Mouse (Mus musculus): ENCODE measurements at regions not wholly inside any gene's neighbourhood (a gene's known extent, or its start where the extent isn't known, plus 50 kb on each side); places are given as distances from the start of the nearest gene placed in this dataset.

GRCm38 (mm10) chr11:7010858-7011257, 52.4 kb upstream of the Adcy1 start:
- in situ Hi-C loops (cut with MboI, MseI) = no loop called here

DNA sequence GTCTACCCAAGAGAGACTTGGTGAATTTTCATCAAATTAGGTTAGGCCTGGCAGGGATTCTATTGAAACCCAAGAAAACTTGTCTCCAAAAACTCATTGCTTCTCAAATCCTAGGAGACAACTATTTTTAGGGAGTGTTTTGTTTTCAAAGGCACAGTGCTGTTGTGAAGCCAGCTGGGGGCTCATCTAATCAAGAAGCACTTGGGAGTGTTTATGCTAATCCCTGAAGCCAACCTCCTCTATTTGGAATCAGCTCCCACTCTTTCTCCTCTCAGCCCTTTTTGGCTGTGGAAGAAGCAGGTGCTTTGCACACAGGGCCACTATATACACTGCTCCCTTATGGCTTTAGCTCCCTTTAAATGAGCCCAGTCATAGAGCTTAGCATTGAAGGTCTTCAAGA, 64.0 kb upstream of the Adcy1 start:
- in situ Hi-C loops (cut with MboI, MseI) = no loop called here

- in situ Hi-C loops (cut with MboI, MseI) = no loop called here
Observed at GRCm38 (mm10) chr11:6998810-6999209, 64.5 kb upstream of the Adcy1 start.

DNA sequence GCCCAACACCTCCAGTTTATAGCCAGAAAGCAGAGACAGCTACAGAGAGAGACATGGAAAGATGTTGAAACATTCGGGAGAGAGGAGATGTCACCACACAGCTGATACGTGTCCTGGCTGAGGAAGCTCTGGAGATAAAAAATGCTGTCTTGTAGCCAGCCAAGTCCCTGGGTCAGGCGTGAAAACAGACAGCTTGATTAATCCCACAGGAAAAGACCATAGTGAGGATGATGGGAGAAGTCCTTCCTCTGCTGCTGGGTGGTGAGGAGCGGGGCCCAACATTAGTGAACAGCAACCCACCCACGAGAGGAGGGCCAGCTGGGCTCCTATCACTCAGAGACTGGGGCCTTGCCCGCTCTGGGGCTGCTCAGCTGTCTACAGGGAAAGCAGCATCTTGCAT, 65.8 kb upstream of the Adcy1 start:
- in situ Hi-C loops (cut with MboI, MseI) = no loop called here

- in situ Hi-C loops (cut with MboI, MseI) = no loop called here
Observed at GRCm38 (mm10) chr11:6993731-6994130, 69.6 kb upstream of the Adcy1 start.

GRCm38 (mm10) chr11:6991626-6992025, 71.7 kb upstream of the Adcy1 start:
- in situ Hi-C loops (cut with MboI, MseI) = no loop called here

GRCm38 (mm10) chr11:6990711-6991110, 72.6 kb upstream of the Adcy1 start:
- in situ Hi-C loops (cut with MboI, MseI) = no loop called here

- in situ Hi-C loops (cut with MboI, MseI) = loop anchor here (10.0 kb wide), 1 partner anchor 314 kb away; no protein-coding TSS in a partner anchor
Observed at GRCm38 (mm10) chr11:6988884-6989824, 74.1 kb upstream of the Adcy1 start.

- in situ Hi-C loops (cut with MboI, MseI) = loop anchor here (10.0 kb wide), 1 partner anchor 313 kb away; no protein-coding TSS in a partner anchor
Observed at GRCm38 (mm10) chr11:6987995-6988394, 75.3 kb upstream of the Adcy1 start.

DNA sequence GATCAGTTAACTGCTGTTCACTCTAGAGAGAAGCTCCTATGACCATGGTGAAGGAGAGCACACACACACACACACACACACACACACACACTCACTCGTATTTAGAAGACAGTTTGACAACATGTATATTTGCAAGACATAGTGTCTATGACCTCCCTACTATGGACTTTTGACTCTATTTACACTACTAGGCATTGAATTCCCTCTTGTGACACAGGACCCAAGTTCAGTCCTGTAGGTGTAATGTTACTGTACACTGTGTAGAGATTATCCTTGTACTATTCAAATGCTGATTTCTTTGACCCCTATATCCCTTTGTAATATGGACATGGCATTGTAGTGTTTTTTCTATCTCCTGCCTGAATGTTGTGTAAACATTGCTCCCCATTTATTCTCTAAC, 76.2 kb upstream of the Adcy1 start:
- in situ Hi-C loops (cut with MboI, MseI) = loop anchor here (10.0 kb wide), 1 partner anchor 312 kb away; no protein-coding TSS in a partner anchor

GRCm38 (mm10) chr11:6982076-6982475, 81.2 kb upstream of the Adcy1 start:
- in situ Hi-C loops (cut with MboI, MseI) = loop anchor here (10.0 kb wide), 1 partner anchor 307 kb away; no protein-coding TSS in a partner anchor

DNA sequence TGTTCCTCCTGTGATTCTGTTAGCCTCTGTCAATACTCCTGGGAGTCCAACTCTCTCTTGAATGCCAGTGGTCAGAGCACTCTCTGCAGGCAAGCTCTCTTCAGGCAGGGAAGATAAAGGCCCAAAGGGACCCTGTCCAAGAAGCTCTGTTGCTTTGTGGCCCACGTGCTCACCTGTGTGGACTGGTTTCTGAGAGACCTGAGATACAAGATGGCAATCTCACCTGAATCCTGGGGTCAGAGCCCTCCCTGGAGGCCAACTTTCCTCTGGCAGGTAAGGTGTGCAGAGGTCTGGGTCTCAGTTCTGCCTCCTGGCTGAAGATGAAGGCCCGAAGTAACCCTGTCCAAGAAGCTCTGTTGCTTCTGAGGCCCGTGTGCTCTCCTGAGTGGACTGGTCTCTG, 83.6 kb upstream of the Adcy1 start:
- in situ Hi-C loops (cut with MboI, MseI) = loop anchor here (10.0 kb wide), 1 partner anchor 305 kb away; no protein-coding TSS in a partner anchor

DNA sequence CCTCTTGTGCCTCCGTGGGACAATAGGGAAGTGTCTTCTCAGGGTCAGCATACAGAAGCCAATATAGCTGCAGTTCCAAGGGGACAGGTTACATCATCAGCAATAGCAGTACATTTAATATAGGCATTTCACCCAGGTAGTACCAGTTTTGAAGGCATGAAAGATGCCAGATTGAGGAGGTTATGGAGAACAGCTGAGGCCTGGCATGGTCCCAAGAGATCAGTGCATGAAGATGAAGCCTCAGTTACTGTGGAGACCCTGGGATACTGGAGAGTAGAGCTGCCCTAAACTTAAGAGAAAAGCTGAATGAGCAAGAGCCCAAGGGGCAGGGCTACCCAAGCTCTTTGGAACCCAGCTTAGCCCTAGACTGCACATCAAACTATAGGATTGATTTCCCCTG, 94.1 kb upstream of the Adcy1 start:
- in situ Hi-C loops (cut with MboI, MseI) = no loop called here

DNA sequence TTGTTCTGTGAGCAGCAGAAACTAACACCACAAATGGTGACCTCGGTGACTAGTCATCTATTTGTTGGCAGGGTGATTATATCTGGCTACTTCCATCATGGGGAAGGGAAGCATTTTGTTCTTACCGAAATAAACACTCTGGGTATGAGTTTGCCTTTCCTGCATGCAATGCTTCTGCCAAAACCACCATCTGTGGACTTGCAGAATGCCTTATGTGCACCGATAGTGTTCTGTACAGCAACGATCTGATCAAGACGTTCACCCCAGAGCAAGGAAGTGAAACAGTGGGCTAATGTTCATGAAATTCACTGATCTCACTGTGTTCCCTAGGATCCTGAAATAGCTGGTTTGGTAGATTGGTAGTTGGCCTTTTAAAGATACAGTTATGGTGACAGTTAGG, 96.3 kb upstream of the Adcy1 start:
- in situ Hi-C loops (cut with MboI, MseI) = no loop called here

GRCm38 (mm10) chr11:6964524-6964923, 98.8 kb upstream of the Adcy1 start:
- in situ Hi-C loops (cut with MboI, MseI) = no loop called here

DNA sequence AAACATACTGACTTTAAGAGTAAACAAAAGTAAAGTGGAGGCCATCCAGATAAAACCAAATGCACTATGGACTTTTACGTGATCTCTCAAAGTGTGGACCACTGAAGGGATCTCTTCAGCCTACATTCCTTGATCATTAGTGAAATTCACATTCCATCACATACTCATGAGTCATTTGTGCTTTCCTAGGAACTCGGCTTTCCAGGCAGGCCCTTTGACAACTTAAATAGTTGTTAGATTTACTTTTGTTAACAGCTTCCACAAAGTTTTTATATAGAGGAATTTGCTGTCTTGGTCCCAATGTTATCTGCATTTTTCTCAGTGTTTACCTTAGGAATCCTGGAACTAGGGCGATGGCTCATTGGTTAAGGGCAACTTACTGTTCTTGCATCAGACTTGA, 99.7 kb upstream of the Adcy1 start:
- in situ Hi-C loops (cut with MboI, MseI) = no loop called here

DNA sequence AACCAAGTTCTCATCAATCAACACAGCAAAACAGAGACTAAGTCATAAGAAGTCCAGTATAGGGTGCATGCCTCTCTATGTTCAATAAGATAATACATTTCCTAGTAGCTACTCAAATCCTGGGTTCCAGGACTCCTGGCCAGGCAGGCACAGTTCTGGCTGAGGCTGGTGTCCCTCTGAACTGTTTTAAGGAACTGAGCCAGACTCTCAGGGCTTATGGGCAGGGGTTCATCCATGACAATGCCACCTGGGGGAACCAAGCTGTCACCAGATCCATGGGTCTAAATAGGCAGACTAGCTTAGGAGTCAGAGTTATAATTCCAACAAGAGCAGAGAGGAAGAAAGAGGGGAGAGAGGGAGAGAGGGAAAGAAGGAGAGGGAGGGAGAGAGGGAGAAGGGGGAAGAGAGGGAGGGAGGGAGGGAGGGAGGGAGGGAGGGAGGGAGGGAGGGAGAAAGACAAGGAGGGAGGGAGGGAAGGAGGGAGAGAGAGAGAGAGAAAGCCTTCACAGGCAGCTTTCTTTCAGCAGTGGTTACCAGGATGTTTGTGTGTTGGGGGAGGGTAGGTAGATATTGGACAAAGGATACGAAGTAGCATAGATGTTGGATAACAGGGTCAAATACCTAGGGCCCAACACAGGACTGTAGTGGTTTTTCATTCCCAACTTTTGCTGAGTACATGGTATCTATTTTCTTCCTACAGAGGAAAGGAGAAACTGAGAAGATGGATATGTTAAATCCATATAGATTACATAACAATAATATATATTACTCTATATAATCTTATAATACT, 100.3 kb upstream of the Adcy1 start:
- in situ Hi-C loops (cut with MboI, MseI) = no loop called here

DNA sequence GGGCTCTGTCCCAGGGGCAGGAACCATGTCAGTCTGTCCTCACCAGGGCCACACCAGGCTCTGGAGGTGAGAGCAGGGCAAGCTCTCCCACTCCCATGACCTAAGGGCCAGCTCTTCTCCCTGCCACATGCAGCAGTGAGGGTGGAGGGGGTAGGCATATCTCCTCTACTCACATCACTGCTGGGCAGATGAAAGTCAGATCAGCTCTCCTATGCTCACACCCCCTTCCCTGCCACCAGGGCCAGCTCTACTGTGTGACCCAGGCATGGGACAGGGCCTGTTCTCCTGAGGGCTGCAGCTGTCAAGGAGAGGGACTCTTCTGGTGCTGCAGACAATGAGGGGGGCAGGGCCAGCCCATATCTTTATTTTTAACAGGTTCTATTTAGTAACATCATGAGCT, 101.0 kb upstream of the Adcy1 start:
- in situ Hi-C loops (cut with MboI, MseI) = no loop called here

GRCm38 (mm10) chr11:6952787-6953186, 110.5 kb upstream of the Adcy1 start:
- in situ Hi-C loops (cut with MboI, MseI) = no loop called here

GRCm38 (mm10) chr11:6951361-6951760, 111.9 kb upstream of the Adcy1 start:
- in situ Hi-C loops (cut with MboI, MseI) = no loop called here

DNA sequence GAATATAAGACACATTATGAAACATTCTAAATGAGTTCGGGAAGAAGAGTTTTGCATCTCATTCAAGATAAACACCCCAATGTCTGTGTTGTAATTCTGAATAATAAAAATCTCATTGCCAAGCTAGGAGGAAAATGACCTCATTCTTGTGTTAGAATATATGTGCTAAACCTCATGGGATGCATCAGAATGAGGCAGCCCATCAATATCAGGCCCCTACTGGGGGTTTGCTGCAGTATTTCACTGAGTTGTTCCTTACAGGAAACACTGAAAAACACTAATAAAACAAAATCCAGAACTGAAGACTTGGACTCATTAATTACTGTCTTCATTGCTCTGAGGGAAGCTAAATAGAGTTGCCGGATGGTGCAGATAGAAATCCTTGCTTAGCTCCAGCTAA, 111.6 kb upstream of the Gm11983 start:
- in situ Hi-C loops (cut with MboI, MseI) = no loop called here

DNA sequence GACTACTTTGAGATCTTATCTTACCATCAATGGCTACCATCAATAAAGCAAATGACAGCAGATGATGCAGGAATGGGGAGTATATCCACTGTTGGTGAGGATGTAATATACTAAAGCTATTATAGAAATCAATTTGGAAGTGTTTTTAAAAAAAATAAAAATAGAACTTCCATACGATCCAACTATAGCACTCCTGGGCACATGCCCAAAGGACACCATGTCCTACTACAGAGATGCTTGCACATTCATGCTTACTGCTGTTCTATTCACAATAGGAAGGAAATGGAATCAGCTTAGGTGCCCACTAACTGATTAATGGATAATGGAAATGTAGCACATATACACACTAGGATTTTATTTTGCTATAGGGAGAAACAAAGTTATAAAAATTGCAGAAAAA, 96.7 kb upstream of the Gm11983 start:
- in situ Hi-C loops (cut with MboI, MseI) = no loop called here
